Mouse (Mus musculus) kidney, embryonic 14.5 days (tissue): ENCODE data around the gene Spon1. TPM values are rescaled to one million over a fixed set of nuclear protein-coding genes. Genes with fewer than 3 reads are reported as not detected.

Source experiments
- ATAC-seq: fragments of 200-750 bp; cut with Nextera tagmentation; 2 replicates; pipeline ENCODE4 v1.8.0; 2017; ENCODE audit warnings: moderate number of reproducible peaks, mild to moderate bottlenecking, moderate TSS enrichment, moderate library complexity; ENCODE audit not compliant: low FRiP score, low TSS enrichment
- H3K27ac ChIP-seq: fragments of 300-500 bp; sonication (generic); 2 replicates; pipeline ENCODE4 v1.5.1; 2014; ENCODE audit warnings: low read depth, mild to moderate bottlenecking, low read length, moderate library complexity, mixed read lengths
- H3K27me3 ChIP-seq: fragments of 300-500 bp; sonication (generic); 2 replicates; pipeline ENCODE4 v1.6.1; 2014; ENCODE audit warnings: mild to moderate bottlenecking, low read length; ENCODE audit not compliant: control insufficient read depth, insufficient read depth
- H3K36me3 ChIP-seq: fragments of 300-500 bp; sonication (generic); 2 replicates; pipeline ENCODE4 v1.6.1; 2014; ENCODE audit warnings: low read length, mixed read lengths; ENCODE audit not compliant: control insufficient read depth, insufficient read depth
- H3K4me1 ChIP-seq: fragments of 300-500 bp; sonication (generic); 2 replicates; pipeline ENCODE4 v1.6.1; 2014; ENCODE audit warnings: low read length, mixed read lengths; ENCODE audit not compliant: control insufficient read depth, insufficient read depth
- H3K4me2 ChIP-seq: fragments of 300-500 bp; sonication (generic); replicated peaks from 2 replicates; pipeline ENCODE4 v1.6.1; 2014; ENCODE audit warnings: low read depth, mild to moderate bottlenecking, low read length
- H3K4me3 ChIP-seq: fragments of 300-500 bp; sonication (generic); 2 replicates; pipeline ENCODE4 v1.5.1; 2014; ENCODE audit warnings: mild to moderate bottlenecking, low read length
- H3K9ac ChIP-seq: fragments of 300-500 bp; sonication (generic); 2 replicates; pipeline ENCODE4 v1.6.1; 2014; ENCODE audit warnings: low read depth, mild to moderate bottlenecking, low read length, moderate library complexity
- H3K9me3 ChIP-seq: fragments of 300-500 bp; sonication (generic); 2 replicates; pipeline ENCODE4 v1.6.1; 2016; ENCODE audit warnings: low read length; ENCODE audit not compliant: control insufficient read depth
- WGBS: fragments of 180-500 bp; shearing (Covaris S2); extraction: QIAGEN DNeasy Blood & Tissue Kit; methylation state at CpG from one replicate; pipeline ENCODE4 v1.1.7; 2014; 5-methylcytosine and 5-hydroxymethylcytosine counted together
- polyA plus RNA-seq: library from polyadenylated mRNA; unstranded; fragments of >200 nt; fragmentation: Nextera tagmentation; extraction: Ambion mirVana; gene quantifications from 2 replicates; pipeline ENCODE4 v1.2.1, GENCODE M21; 2014

Gene Spon1
- polyA plus RNA-seq, 1 experiment from 2014 or later: 8.5 TPM

DNA sequence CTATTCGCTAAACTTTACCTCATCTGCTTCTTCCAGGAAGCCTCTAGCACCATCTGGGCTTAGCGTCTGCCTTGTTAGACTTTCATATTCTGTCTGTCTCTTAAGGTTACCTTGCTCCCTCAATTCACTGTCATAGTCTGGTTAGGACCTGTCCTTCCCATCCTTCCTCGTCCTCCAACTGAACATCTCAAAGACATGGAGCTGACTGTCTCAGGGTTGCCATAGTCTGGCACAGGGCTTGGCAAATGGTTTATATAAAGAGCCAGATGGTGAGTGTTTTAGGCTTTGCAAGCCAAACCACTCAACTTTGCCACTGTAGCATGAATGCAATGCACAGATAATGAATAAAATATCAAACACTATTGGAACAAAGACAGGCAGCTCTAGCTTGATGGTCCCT lies 153.1 kb downstream of the Spon1 start:
- Histone ChIP-seq H3K9ac (no peak overlapping the region), H3K36me3 (no peaks in the 10 kb centered on the region), H3K27me3 (no peaks in the 10 kb centered on the region), H3K27ac (no peak overlapping the region), H3K4me3 (no peak overlapping the region), H3K9me3 (no peaks in the 10 kb centered on the region), H3K4me2 (no peak overlapping the region), H3K4me1 (no peaks in the 10 kb centered on the region)
- no peak for ATAC-seq
- 90% methylated on average over 3 of the region's 3 CpGs for WGBS

- H3K36me3 ChIP-seq: no peaks in the 10 kb centered on the region
- ATAC-seq: no peak
- no peak overlapping the region for H3K4me2 ChIP-seq
- no peak overlapping the region for H3K27ac ChIP-seq
- H3K27me3 ChIP-seq: no peaks in the 10 kb centered on the region
- no peak overlapping the region for H3K9ac ChIP-seq
- WGBS: 75% methylated on average over 4 of the region's 4 CpGs
- H3K4me1 ChIP-seq: no peaks in the 10 kb centered on the region
- H3K9me3 ChIP-seq: no peaks in the 10 kb centered on the region
- no peak overlapping the region for H3K4me3 ChIP-seq
These were observed 153.7 kb downstream of the Spon1 start for GRCm38 (mm10) chr7:113919505-113919904.

DNA sequence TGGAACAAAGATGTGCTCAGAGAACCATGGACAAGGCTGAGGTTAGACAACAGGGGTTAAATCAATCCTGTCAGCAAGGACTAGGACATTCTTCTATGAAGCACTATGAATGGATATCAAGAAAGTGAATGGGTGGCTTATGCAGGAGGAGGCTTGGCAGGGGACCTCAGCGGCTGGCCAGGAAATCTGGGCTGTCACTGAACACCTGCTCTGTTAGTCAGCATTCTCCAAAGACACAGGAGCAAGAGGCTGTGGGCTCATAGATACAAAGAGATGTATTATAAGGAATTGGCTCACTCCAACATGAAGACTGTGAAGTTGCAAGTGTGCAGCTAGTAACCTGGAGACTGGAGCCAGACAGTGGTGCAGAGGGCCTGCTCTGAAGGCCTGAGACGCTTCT lies 154.3 kb downstream of the Spon1 start:
- Histone ChIP-seq H3K36me3 (no peaks in the 10 kb centered on the region), H3K27ac (no peak overlapping the region), H3K4me2 (no peak overlapping the region), H3K4me3 (no peak overlapping the region), H3K27me3 (no peaks in the 10 kb centered on the region), H3K4me1 (no peaks in the 10 kb centered on the region), H3K9ac (no peak overlapping the region), H3K9me3 (no peaks in the 10 kb centered on the region)
- ATAC-seq: no peak
- WGBS: 84% methylated on average over 2 of the region's 2 CpGs

DNA sequence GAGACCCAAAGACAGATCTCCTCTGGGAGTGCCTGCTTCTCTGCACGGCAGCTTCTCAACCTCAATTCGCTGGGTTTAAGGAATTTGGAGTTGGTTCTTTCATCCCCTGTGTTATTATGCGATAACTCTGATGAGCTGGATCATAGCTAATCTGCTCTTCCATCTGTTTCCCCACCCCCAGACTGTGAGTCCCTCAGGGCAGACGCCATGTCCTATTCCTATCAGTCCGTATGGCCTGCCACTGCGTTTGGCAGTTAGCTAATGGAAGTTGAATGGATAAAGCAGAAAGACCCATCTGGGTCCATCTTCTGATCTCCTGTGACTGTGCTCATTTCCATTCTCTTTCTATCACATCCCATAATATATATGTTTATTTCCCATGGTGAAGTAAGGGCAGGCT lies 158.8 kb downstream of the Spon1 start:
- no peak overlapping the region for H3K4me2 ChIP-seq
- H3K27me3 ChIP-seq: no peaks in the 10 kb centered on the region
- no peaks in the 10 kb centered on the region for H3K36me3 ChIP-seq
- no peak overlapping the region for H3K27ac ChIP-seq
- no peak overlapping the region for H3K9ac ChIP-seq
- H3K4me3 ChIP-seq: no peak overlapping the region
- ATAC-seq: no peak
- no peaks in the 10 kb centered on the region for H3K9me3 ChIP-seq
- 89% methylated on average over 6 of the region's 6 CpGs for WGBS
- no peaks in the 10 kb centered on the region for H3K4me1 ChIP-seq

GRCm38 (mm10) chr7:113950888-113951287 lies 185.1 kb downstream of the Spon1 start:
- Histone ChIP-seq H3K9ac (no peak overlapping the region), H3K27ac (no peak overlapping the region), H3K4me2 (no peak overlapping the region), H3K4me3 (no peak overlapping the region), H3K9me3 (no peaks in the 10 kb centered on the region), H3K27me3 (no peaks in the 10 kb centered on the region), H3K4me1 (no peaks in the 10 kb centered on the region), H3K36me3 (no peaks in the 10 kb centered on the region)
- no peak for ATAC-seq
- 77% methylated on average over 7 of the region's 7 CpGs for WGBS

DNA sequence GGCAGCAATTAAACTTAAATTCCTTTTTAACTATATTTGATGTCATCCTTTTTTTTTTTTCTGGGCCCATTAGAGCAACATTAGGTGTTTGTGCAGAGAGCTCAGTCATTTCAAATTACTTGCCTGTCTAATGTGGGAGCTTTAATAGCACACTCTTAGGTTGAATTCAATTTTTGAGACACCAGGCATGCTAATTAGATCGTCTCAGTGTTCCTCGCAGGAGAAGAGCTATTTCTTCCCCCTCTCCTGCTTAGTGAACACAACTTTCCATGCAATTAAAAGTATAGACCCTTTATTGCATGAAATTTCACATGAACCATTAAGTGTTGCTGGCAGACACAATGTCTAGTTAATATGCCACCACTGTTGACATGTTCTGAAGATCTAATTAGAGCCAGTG lies 189.6 kb downstream of the Spon1 start:
- Histone ChIP-seq H3K4me2 (no peak overlapping the region), H3K4me3 (no peak overlapping the region), H3K4me1 (no peaks in the 10 kb centered on the region), H3K27ac (no peak overlapping the region), H3K27me3 (no peaks in the 10 kb centered on the region), H3K9me3 (no peaks in the 10 kb centered on the region), H3K9ac (no peak overlapping the region), H3K36me3 (no peaks in the 10 kb centered on the region)
- ATAC-seq: no peak
- WGBS: 95% methylated on average over 2 of the region's 2 CpGs

GRCm38 (mm10) chr7:113960841-113961499 lies 195.2 kb downstream of the Spon1 start:
- Histone ChIP-seq H3K4me2 (no peak overlapping the region), H3K27ac (no peak overlapping the region), H3K36me3 (no peaks in the 10 kb centered on the region), H3K4me1 (no peaks in the 10 kb centered on the region), H3K4me3 (no peak overlapping the region), H3K9ac (no peak overlapping the region), H3K27me3 (no peaks in the 10 kb centered on the region), H3K9me3 (no peaks in the 10 kb centered on the region)
- WGBS: 80% methylated on average over 9 of the region's 9 CpGs
- ATAC-seq: no peak

- Histone ChIP-seq H3K27me3 (no peaks in the 10 kb centered on the region), H3K9ac (no peak overlapping the region), H3K36me3 (no peaks in the 10 kb centered on the region), H3K9me3 (no peaks in the 10 kb centered on the region), H3K4me1 (no peaks in the 10 kb centered on the region), H3K4me3 (no peak overlapping the region), H3K4me2 (no peak overlapping the region), H3K27ac (no peak overlapping the region)
- WGBS: 77% methylated on average over 3 of the region's 3 CpGs
- ATAC-seq: no peak
These were observed 195.7 kb downstream of the Spon1 start for GRCm38 (mm10) chr7:113961500-113961895.

GRCm38 (mm10) chr7:113962078-113962477 lies 196.3 kb downstream of the Spon1 start:
- Histone ChIP-seq H3K4me1 (no peaks in the 10 kb centered on the region), H3K36me3 (no peaks in the 10 kb centered on the region), H3K4me2 (no peak overlapping the region), H3K27ac (no peak overlapping the region), H3K9ac (no peak overlapping the region), H3K27me3 (no peaks in the 10 kb centered on the region), H3K4me3 (no peak overlapping the region), H3K9me3 (no peaks in the 10 kb centered on the region)
- 77% methylated on average over 4 of the region's 4 CpGs for WGBS
- no peak for ATAC-seq
